Mouse (Mus musculus) brain, embryonic 14.5 days (tissue): Measurements from ENCODE around the gene Lrrc25.

Experiments
- CTCF ChIP-seq: fragments of 200-500 bp; IDR thresholded peaks from 2 replicates; pipeline ENCODE4 v1.5.1; 2012; ENCODE audit warnings: inconsistent platforms, mild to moderate bottlenecking, moderate library complexity, borderline replicate concordance; ENCODE audit not compliant: insufficient read depth, insufficient read length; ENCODE audit errors: extremely low read depth
- POLR2A ChIP-seq: fragments of 200-500 bp; IDR thresholded peaks from 2 replicates; pipeline ENCODE4 v1.6.1; 2012; ENCODE audit warnings: mild to moderate bottlenecking, inconsistent platforms, borderline replicate concordance; ENCODE audit not compliant: poor library complexity, insufficient read depth, insufficient read length, severe bottlenecking; ENCODE audit errors: extremely low read depth

- no peak for TF ChIP-seq POLR2A
- 0 out of 2 replicates have a peak, but pooled peaks have one; percentile 1 for TF ChIP-seq CTCF
Observed at GRCm38 (mm10) chr8:70598722-70599121, 17.2 kb upstream of the Lrrc25 start.
